Mouse (Mus musculus) hindbrain, embryonic 13.5 days (tissue): ENCODE measurements around the gene 4930544D05Rik. TPM values are rescaled to one million over a fixed set of nuclear protein-coding genes. Genes with fewer than 3 reads are reported as not detected.

ENCODE experiments used
- ATAC-seq: fragments of 200-750 bp; cut with Nextera tagmentation; 2 replicates; pipeline ENCODE4 v1.8.0; 2017; ENCODE audit warnings: moderate TSS enrichment; ENCODE audit not compliant: low FRiP score
- H3K27ac ChIP-seq: fragments of 300-500 bp; sonication (generic); 2 replicates; pipeline ENCODE4 v1.5.1; 2015; ENCODE audit warnings: inconsistent platforms, mild to moderate bottlenecking, moderate library complexity
- H3K27me3 ChIP-seq: fragments of 300-500 bp; sonication (generic); 2 replicates; pipeline ENCODE4 v1.6.1; 2015; ENCODE audit warnings: mild to moderate bottlenecking, inconsistent platforms
- H3K36me3 ChIP-seq: fragments of 300-500 bp; sonication (generic); 2 replicates; pipeline ENCODE4 v1.6.1; 2015; ENCODE audit warnings: mild to moderate bottlenecking, inconsistent platforms
- H3K4me1 ChIP-seq: fragments of 300-500 bp; sonication (generic); replicated peaks from 2 replicates; pipeline ENCODE4 v1.6.1; 2015; ENCODE audit warnings: inconsistent platforms
- H3K4me2 ChIP-seq: fragments of 300-500 bp; sonication (generic); 2 replicates; pipeline ENCODE4 v1.6.1; 2015; ENCODE audit warnings: inconsistent platforms, mild to moderate bottlenecking, moderate library complexity
- H3K4me3 ChIP-seq: fragments of 300-500 bp; sonication (generic); 2 replicates; pipeline ENCODE4 v1.5.1; 2015; ENCODE audit warnings: mild to moderate bottlenecking, inconsistent platforms
- H3K9ac ChIP-seq: fragments of 300-500 bp; sonication (generic); 2 replicates; pipeline ENCODE4 v1.6.1; 2015; ENCODE audit warnings: mild to moderate bottlenecking, inconsistent platforms
- H3K9me3 ChIP-seq: fragments of 300-500 bp; sonication (generic); 2 replicates; pipeline ENCODE4 v1.6.1; 2016; ENCODE audit warnings: inconsistent platforms
- WGBS: fragments of 180-500 bp; shearing (Covaris S2); methylation state at CpG from one replicate; pipeline ENCODE4 v1.1.7; 2015; 5-methylcytosine and 5-hydroxymethylcytosine counted together
- polyA plus RNA-seq: library from polyadenylated mRNA; unstranded; fragments of >200 nt; fragmentation: Nextera tagmentation; extraction: Ambion mirVana; gene quantifications from 2 replicates; pipeline ENCODE4 v1.2.1, GENCODE M21; 2015

The 4930544D05Rik gene
- polyA plus RNA-seq, 1 experiment from 2014 or later, result not detected

DNA sequence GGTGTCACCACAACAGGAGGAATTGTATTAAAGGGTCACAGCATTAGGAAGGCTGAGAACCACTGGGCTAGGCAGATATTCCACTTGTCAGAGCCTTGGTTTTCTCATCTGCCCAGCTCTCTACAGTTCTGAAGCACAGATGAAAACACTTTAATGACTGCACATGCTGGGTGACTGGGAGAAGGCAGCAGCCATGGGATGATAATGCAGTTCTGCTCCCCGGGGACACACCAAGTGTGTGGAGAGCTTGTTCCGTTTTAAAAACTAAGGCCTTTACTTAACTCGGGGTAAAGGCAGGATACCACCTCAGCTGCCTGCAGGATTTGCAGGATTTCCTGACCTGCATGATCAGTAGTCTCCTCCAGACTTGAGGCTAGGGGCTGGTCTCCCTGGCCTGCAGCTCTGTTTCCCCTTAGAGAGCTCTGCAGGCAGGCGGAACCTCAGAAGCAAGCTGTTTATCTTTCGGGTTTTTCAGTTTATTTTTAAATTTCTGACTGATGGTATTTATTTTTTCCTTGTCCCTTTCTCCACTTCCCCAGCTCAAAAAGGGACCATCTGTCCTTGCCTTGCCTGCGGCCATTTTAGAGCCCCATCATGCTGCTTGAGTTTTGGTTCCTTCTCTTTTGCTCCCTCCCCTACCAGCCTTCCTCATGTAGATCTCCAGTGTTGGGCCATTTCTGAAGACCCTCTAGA lies 32.5 kb upstream of the 4930544D05Rik start:
- H3K9ac ChIP-seq, result no peak overlapping the region
- 81% methylated on average over 6 of the region's 6 CpGs for WGBS

DNA sequence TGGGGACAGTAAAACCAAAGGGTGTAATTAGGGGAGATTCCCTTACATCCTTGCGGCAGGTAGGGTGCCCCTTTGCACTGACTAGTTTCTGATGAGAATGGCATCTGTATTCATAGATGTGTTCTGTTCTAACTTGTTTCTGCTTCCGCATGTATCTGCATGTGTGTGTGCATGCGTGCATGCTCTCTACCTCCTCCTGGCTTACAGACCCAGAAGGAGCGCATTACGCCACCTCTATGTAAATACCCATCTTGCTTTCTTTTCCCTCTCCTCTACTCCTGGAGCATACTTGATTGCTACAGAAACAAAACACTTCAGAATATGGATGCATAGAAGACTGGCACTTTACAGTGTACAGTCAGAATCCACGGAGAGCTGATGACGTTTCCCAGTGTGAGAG lies 31.9 kb upstream of the 4930544D05Rik start:
- ATAC-seq, result no peak
- no peak overlapping the region for H3K9ac ChIP-seq
- H3K4me3 ChIP-seq, result no peak overlapping the region
- WGBS, result 92% methylated on average over 7 of the region's 7 CpGs
- no peaks in the 10 kb centered on the region for H3K27me3 ChIP-seq
- H3K36me3 ChIP-seq, result 0 out of 2 replicates have a peak, but pooled peaks cover 4% of the 10 kb centered on the region
- peaks cover 54% of the 10 kb centered on the region for H3K4me1 ChIP-seq
- 0 out of 2 replicates have a peak overlapping the region, but pooled peaks have one; percentile 8 for H3K27ac ChIP-seq
- H3K9me3 ChIP-seq, result no peaks in the 10 kb centered on the region
- H3K4me2 ChIP-seq, result no peak overlapping the region

More for the DNA sequence above, 32.5 kb upstream of the 4930544D05Rik start:
- Histone ChIP-seq H3K4me1 (peaks cover 60% of the 10 kb centered on the region), H3K36me3 (0 out of 2 replicates have a peak, but pooled peaks cover 4% of the 10 kb centered on the region), H3K4me3 (no peak overlapping the region), H3K9me3 (no peaks in the 10 kb centered on the region), H3K27ac (peak overlapping the region; percentile 8; the same call in 1 of the 2 replicates), H3K4me2 (no peak overlapping the region), H3K27me3 (no peaks in the 10 kb centered on the region)
- ATAC-seq, result no peak

- no peaks in the 10 kb centered on the region for H3K9me3 ChIP-seq
- WGBS, result 40% methylated on average over 7 of the region's 7 CpGs
- H3K27ac ChIP-seq, result peak overlapping the region; percentile 30; the same call in 1 of the 2 replicates
- ATAC-seq, result no peak
- H3K9ac ChIP-seq, result peak overlapping the region; percentile 46; the same call in 1 of the 2 replicates
- H3K27me3 ChIP-seq, result no peaks in the 10 kb centered on the region
- H3K4me3 ChIP-seq, result no peak overlapping the region
- H3K4me1 ChIP-seq, result peaks cover 40% of the 10 kb centered on the region
- H3K4me2 ChIP-seq, result no peak overlapping the region
- H3K36me3 ChIP-seq, result 0 out of 2 replicates have a peak, but pooled peaks cover 4% of the 10 kb centered on the region
These were observed 30.2 kb upstream of the 4930544D05Rik start for GRCm38 (mm10) chr11:70585457-70585856.

GRCm38 (mm10) chr11:70586261-70586660 lies 29.4 kb upstream of the 4930544D05Rik start:
- H3K9ac ChIP-seq, result no peak overlapping the region
- H3K9me3 ChIP-seq, result no peaks in the 10 kb centered on the region
- H3K4me2 ChIP-seq, result no peak overlapping the region
- ATAC-seq, result no peak
- H3K27me3 ChIP-seq, result no peaks in the 10 kb centered on the region
- 93% methylated on average over 3 of the region's 3 CpGs for WGBS
- H3K4me3 ChIP-seq, result no peak overlapping the region
- no peak overlapping the region for H3K27ac ChIP-seq
- peaks cover 40% of the 10 kb centered on the region for H3K4me1 ChIP-seq
- 0 out of 2 replicates have a peak, but pooled peaks cover 4% of the 10 kb centered on the region for H3K36me3 ChIP-seq

DNA sequence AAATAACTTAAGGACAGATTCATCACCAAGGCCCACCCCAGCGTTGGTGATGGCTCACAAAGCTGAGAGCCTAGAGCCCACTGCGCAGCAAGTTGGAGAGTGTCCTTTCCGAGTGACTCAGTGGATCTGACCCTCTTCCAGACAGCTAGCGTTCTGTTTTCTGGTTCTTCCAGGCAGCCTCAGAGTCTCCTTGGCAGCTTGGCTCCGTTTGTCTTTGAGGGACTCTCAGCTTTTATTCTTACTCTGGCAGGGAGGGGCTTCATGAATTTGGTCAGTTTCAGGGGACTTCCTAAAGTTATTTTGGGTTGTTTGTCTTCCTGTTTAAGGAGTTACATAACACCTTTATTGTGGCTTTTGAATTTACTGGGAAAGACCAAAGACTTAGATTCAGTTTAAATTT lies 28.7 kb upstream of the 4930544D05Rik start:
- Histone ChIP-seq H3K9ac (no peak overlapping the region), H3K36me3 (0 out of 2 replicates have a peak, but pooled peaks cover 4% of the 10 kb centered on the region), H3K4me3 (no peak overlapping the region), H3K4me2 (no peak overlapping the region), H3K9me3 (no peaks in the 10 kb centered on the region), H3K27ac (no peak overlapping the region), H3K4me1 (peaks cover 44% of the 10 kb centered on the region), H3K27me3 (no peaks in the 10 kb centered on the region)
- WGBS, result 84% methylated on average over 5 of the region's 5 CpGs
- no peak for ATAC-seq

GRCm38 (mm10) chr11:70591733-70592132 lies 23.9 kb upstream of the 4930544D05Rik start:
- Histone ChIP-seq H3K4me3 (no peak overlapping the region), H3K27ac (no peak overlapping the region), H3K36me3 (0 out of 2 replicates have a peak, but pooled peaks cover 4% of the 10 kb centered on the region), H3K9ac (no peak overlapping the region), H3K9me3 (no peaks in the 10 kb centered on the region), H3K4me2 (no peak overlapping the region), H3K4me1 (peaks cover 18% of the 10 kb centered on the region), H3K27me3 (no peaks in the 10 kb centered on the region)
- ATAC-seq, result no peak
- whole genome bisulfite sequencing, result 88% methylated on average over 1 of the region's 1 CpGs

GRCm38 (mm10) chr11:70594253-70594989 lies 21.2 kb upstream of the 4930544D05Rik start:
- H3K4me1 ChIP-seq, result peaks cover 21% of the 10 kb centered on the region
- H3K27ac ChIP-seq, result peak overlapping the region; percentile 9
- ATAC-seq, result no peak
- H3K36me3 ChIP-seq, result peaks cover 24% of the 10 kb centered on the region
- no peak overlapping the region for H3K9ac ChIP-seq
- H3K9me3 ChIP-seq, result no peaks in the 10 kb centered on the region
- WGBS, result 84% methylated on average over 15 of the region's 15 CpGs
- no peak overlapping the region for H3K4me3 ChIP-seq
- H3K27me3 ChIP-seq, result no peaks in the 10 kb centered on the region
- no peak overlapping the region for H3K4me2 ChIP-seq

DNA sequence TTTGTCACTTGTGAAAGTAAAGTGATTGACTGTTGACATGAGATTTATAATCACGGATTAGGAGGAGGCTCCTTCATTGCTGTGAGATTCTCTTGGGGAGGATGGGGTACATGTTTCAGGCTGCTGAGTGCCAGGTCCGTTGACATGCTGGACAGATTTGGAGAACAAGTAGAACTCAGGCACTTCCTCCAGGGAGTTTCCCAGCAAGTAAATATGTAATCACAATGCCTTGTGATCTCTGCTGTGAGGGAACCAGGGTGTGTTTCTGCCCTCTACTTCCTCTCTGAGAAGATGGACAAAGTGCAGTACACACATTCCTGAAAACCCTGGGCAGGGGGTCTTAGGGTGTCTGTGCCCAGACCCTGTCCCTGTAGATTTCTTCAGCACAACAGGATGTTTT lies 20.0 kb upstream of the 4930544D05Rik start:
- 0 out of 2 replicates have a peak overlapping the region, but pooled peaks have one; percentile 1 for H3K9ac ChIP-seq
- no peak for ATAC-seq
- peaks cover 21% of the 10 kb centered on the region for H3K4me1 ChIP-seq
- no peaks in the 10 kb centered on the region for H3K9me3 ChIP-seq
- no peak overlapping the region for H3K4me3 ChIP-seq
- peaks cover 33% of the 10 kb centered on the region for H3K36me3 ChIP-seq
- no peaks in the 10 kb centered on the region for H3K27me3 ChIP-seq
- H3K4me2 ChIP-seq, result no peak overlapping the region
- 75% methylated on average over 2 of the region's 2 CpGs for WGBS
- 0 out of 2 replicates have a peak overlapping the region, but pooled peaks have one; percentile 14 for H3K27ac ChIP-seq

- H3K27ac ChIP-seq, result peak overlapping the region; percentile 70
- 0 out of 2 replicates have a peak overlapping the region, but pooled peaks have one; percentile 1 for H3K9ac ChIP-seq
These were observed 19.6 kb upstream of the 4930544D05Rik start for GRCm38 (mm10) chr11:70596094-70596493.

DNA sequence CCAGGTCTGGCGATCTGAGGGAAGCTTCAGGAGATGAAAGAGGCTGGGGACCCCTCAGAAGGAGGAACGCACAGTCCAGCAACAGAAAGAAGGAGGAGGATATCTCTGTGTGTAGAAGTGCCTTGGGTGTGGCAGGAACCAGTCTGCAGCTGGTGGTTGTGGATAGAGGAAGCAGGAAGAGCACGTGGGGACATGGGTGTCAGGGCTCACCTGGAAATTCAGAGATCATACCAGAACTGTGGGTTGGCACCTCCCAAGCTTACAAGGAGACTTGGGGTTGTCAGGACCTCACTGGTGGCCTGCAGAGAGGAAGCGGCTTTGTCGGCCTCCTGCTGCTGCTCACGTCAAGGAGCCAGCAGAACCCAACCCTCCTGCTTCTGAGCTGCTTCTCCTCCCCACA lies 18.3 kb upstream of the 4930544D05Rik start:
- no peak for ATAC-seq
- Histone ChIP-seq H3K27me3 (no peaks in the 10 kb centered on the region), H3K4me3 (no peak overlapping the region), H3K36me3 (peaks cover 44% of the 10 kb centered on the region), H3K4me1 (peaks cover 18% of the 10 kb centered on the region), H3K27ac (no peak overlapping the region), H3K4me2 (no peak overlapping the region), H3K9me3 (no peaks in the 10 kb centered on the region), H3K9ac (no peak overlapping the region)
- WGBS, result 85% methylated on average over 6 of the region's 6 CpGs

More at GRCm38 (mm10) chr11:70596094-70596493, 19.6 kb upstream of the 4930544D05Rik start:
- Histone ChIP-seq H3K4me3 (no peak overlapping the region), H3K4me2 (no peak overlapping the region), H3K27me3 (no peaks in the 10 kb centered on the region), H3K9me3 (no peaks in the 10 kb centered on the region), H3K4me1 (peaks cover 21% of the 10 kb centered on the region), H3K36me3 (peaks cover 33% of the 10 kb centered on the region)
- WGBS, result 37% methylated on average over 4 of the region's 4 CpGs
- peak; percentile 28; the same call in 1 of the 2 replicates for ATAC-seq

DNA sequence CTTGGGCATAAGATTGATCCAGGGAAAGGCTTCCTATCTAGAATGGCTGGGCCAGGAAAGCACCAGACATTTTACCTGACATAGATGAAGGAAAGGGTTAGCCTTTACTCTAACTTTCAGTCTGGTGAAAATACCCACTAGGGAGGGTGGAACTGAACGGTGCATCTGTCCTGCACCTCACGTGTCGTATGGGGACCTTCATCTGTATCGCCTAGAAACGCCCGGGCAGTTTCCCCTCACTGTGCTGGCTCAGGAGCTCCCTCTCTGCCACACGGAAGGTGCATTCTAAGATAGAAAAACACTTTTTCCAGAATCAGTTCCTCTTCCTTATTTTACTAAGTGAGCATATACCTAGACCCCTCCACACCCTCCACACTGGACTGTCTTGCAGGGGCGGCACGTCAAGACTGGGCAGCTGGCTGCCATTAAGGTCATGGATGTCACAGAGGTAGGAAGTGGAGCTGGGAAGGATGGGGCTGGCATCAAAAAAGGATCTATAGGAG lies 17.1 kb upstream of the 4930544D05Rik start:
- 93% methylated on average over 9 of the region's 9 CpGs for WGBS
- no peaks in the 10 kb centered on the region for H3K9me3 ChIP-seq
- peaks cover 54% of the 10 kb centered on the region for H3K36me3 ChIP-seq
- H3K4me1 ChIP-seq, result peaks cover 18% of the 10 kb centered on the region
- no peak overlapping the region for H3K27ac ChIP-seq
- H3K27me3 ChIP-seq, result no peaks in the 10 kb centered on the region
- H3K9ac ChIP-seq, result no peak overlapping the region
- ATAC-seq, result no peak
- no peak overlapping the region for H3K4me3 ChIP-seq
- no peak overlapping the region for H3K4me2 ChIP-seq

DNA sequence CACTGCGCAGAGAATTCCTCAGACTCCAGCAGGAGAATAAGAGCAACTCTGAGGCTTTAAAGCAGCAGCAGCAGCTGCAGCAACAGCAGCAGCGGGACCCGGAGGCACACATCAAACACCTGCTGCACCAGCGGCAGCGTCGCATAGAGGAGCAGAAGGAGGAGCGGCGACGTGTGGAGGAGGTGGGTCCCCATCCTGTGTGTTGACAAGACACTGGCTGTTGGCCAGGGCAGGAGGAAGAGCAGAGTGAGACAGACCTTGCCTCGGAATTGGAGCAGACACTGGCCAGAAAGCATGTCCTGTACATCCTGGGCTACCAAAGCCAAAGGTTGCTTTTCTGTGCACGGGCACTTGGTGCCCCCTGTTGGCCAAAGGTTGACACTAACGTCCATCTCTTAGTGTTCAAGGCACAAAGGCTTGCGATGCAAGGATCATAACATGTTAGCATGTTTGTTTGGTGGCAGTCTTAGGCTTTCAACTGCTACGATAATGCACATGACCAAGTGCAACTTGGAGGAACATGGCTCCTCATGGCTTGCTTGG lies 10.6 kb upstream of the 4930544D05Rik start:
- Histone ChIP-seq H3K4me2 (no peak overlapping the region), H3K27ac (no peak overlapping the region), H3K4me3 (no peak overlapping the region), H3K9me3 (no peaks in the 10 kb centered on the region), H3K4me1 (no peaks in the 10 kb centered on the region), H3K9ac (no peak overlapping the region), H3K27me3 (no peaks in the 10 kb centered on the region), H3K36me3 (peaks cover 89% of the 10 kb centered on the region)
- 57% methylated on average over 14 of the region's 14 CpGs for WGBS
- ATAC-seq, result no peak
